In the genomic region with DNA sequence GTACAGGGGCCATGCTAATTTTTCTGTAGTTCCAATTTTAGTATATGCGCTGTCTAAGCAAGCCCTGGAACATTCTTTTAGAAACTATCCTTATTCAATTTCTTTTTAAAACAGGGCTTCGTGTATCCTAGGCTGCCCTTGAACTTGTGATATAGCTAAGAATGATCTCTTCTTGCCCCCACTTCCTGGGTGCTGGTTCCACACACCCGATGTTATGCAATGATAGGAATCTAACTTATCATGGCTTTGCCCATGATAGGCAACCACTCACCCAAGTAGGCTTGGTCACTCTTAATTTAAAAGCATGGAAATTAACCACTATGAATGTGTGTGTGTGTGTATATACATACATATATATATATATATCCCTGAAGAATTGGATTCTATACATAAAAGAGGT, we compare ENCODE assay signal across 32 mouse cellular contexts. TPM values are rescaled to one million over a fixed set of nuclear protein-coding genes. Genes with fewer than 3 reads are reported as not detected.
"Had no signal": no experiment of that assay in that cellular context is flagged by ENCODE, and none has a peak within 500 bp of the region (broad histone marks: within the 10 kb centered on the region; RNA-seq: fewer than 3 reads in every experiment).

No protein-coding gene starts in this region.

- H3K27me3 ChIP-seq: embryonic facial prominence, embryonic 12.5 days; embryonic facial prominence, embryonic 13.5 days; embryonic facial prominence, embryonic 15.5 days; forebrain, embryonic 12.5 days; forebrain, embryonic 13.5 days; forebrain, embryonic 15.5 days had no signal

- H3K27ac ChIP-seq: embryonic facial prominence, embryonic 10.5 days; embryonic facial prominence, embryonic 12.5 days; embryonic facial prominence, embryonic 13.5 days; embryonic facial prominence, embryonic 15.5 days; forebrain, embryonic 10.5 days; forebrain, embryonic 12.5 days; forebrain, embryonic 13.5 days; forebrain, embryonic 15.5 days; gastrocnemius, adult 2 months; heart, adult 2 months had no signal

- ATAC-seq: forebrain, embryonic 13.5 days; forebrain, embryonic 14.5 days; forebrain, embryonic 15.5 days; forebrain, embryonic 16.5 days; forebrain, postnatal 0 days had no signal

- H3K9ac ChIP-seq: embryonic facial prominence, embryonic 12.5 days; embryonic facial prominence, embryonic 13.5 days; embryonic facial prominence, embryonic 15.5 days; forebrain, embryonic 12.5 days; forebrain, embryonic 13.5 days; forebrain, embryonic 15.5 days; forebrain, postnatal 0 days had no signal

- H3K9me3 ChIP-seq: embryonic facial prominence, embryonic 10.5 days; embryonic facial prominence, embryonic 12.5 days; embryonic facial prominence, embryonic 13.5 days; embryonic facial prominence, embryonic 15.5 days; forebrain, embryonic 10.5 days; forebrain, embryonic 12.5 days; forebrain, embryonic 13.5 days; forebrain, embryonic 15.5 days had no signal

- H3K4me2 ChIP-seq: embryonic facial prominence, embryonic 12.5 days; embryonic facial prominence, embryonic 13.5 days; embryonic facial prominence, embryonic 15.5 days; forebrain, embryonic 12.5 days; forebrain, embryonic 13.5 days; forebrain, embryonic 15.5 days had no signal

- H3K4me1 ChIP-seq: forebrain, embryonic 10.5 days; forebrain, embryonic 12.5 days; forebrain, embryonic 13.5 days had no signal

- DNase-seq: cerebellum, adult 2 months; cerebellum, adult 8-10 months; cerebellum, adult 9-10 months; cerebellum, adult 9-11 months; cerebellum, postnatal 10 days; cerebellum, postnatal 14 days; cerebellum, postnatal 25 days; cerebellum, postnatal 36 days; embryo, embryonic 11 days; forebrain, postnatal 0 days; gastrocnemius, adult 2 months; gastrocnemius, postnatal 10 days; gastrocnemius, postnatal 14 days; gastrocnemius, postnatal 25 days; gastrocnemius, postnatal 36 days; heart, adult 18-20 months; heart, adult 2 months had no signal

- H3K4me3 ChIP-seq: embryonic facial prominence, embryonic 10.5 days; embryonic facial prominence, embryonic 12.5 days; embryonic facial prominence, embryonic 13.5 days; embryonic facial prominence, embryonic 15.5 days; erythroblast, embryonic 14.5 days; forebrain, embryonic 10.5 days; forebrain, embryonic 12.5 days; forebrain, embryonic 13.5 days; forebrain, embryonic 15.5 days; gastrocnemius, adult 2 months; heart, adult 2 months had no signal

- H3K36me3 ChIP-seq: embryonic facial prominence, embryonic 10.5 days; embryonic facial prominence, embryonic 12.5 days; embryonic facial prominence, embryonic 13.5 days; embryonic facial prominence, embryonic 15.5 days; forebrain, embryonic 10.5 days; forebrain, embryonic 12.5 days; forebrain, embryonic 15.5 days had no signal

RNA-seq across cellular contexts. Expression of gene Gm9817, which starts 52.2 kb away (rescaled TPM):
- total RNA-seq: common myeloid progenitor, adult 5-6 weeks; forebrain, postnatal 0 days; granulocyte monocyte progenitor cell, adult 5-6 weeks had no signal
- polyA plus RNA-seq: cerebellum, adult 2 months; embryonic facial prominence, embryonic 10.5 days; embryonic facial prominence, embryonic 11.5 days; embryonic facial prominence, embryonic 12.5 days; embryonic facial prominence, embryonic 13.5 days; erythroblast, embryonic 14.5 days; forebrain, embryonic 10.5 days; forebrain, embryonic 11.5 days; forebrain, embryonic 12.5 days; forebrain, embryonic 13.5 days; forebrain, embryonic 15.5 days; forebrain, embryonic 16.5 days; forebrain, postnatal 0 days; heart, adult 2 months had no signal
